Mouse (Mus musculus): ENCODE results near the gene Smad6. TPM values are rescaled to one million over a fixed set of nuclear protein-coding genes. Genes with fewer than 3 reads are reported as not detected.

The Smad6 gene
- 3.5 and 4.2 TPM in 2 replicates for polyA plus RNA-seq (2012; rRNA removed)

GRCm38 (mm10) chr9:64021853-64022561, at the start of gene Smad6:
Gene Smad6, minus strand, starts transcription at chr9:64022059.

Other genes with a start within 250 kb of the Smad6 start
- 0.24 TPM in 1 of 2 replicates, not detected in the other for gene Lctl, start 95.1 kb upstream of the Smad6 start, polyA plus RNA-seq (2012; rRNA removed)
- 11.3 and 14.9 TPM in 2 replicates for gene Zwilch, start 151.0 kb upstream of the Smad6 start, polyA plus RNA-seq (2012; rRNA removed)
- gene Rpl4, start 151.3 kb upstream of the Smad6 start, polyA plus RNA-seq (2012; rRNA removed) = 804 and 806 TPM in 2 replicates
- gene Snapc5, start 157.2 kb upstream of the Smad6 start, polyA plus RNA-seq (2012; rRNA removed) = 21.1 and 21.7 TPM in 2 replicates
- 0.10 and 0.27 TPM in 2 replicates for gene Uchl4, start 213.1 kb upstream of the Smad6 start, polyA plus RNA-seq (2012; rRNA removed)
- gene Map2k1, start 231.6 kb upstream of the Smad6 start, polyA plus RNA-seq (2012; rRNA removed) = 47.5 and 47.7 TPM in 2 replicates

Measured in central nervous system, embryonic 18 days (tissue).